Mouse (Mus musculus): Measurements from ENCODE around the gene Unk.
"Not testable (repeated sequence)": the region's sequence is repeated elsewhere in the genome, so short reads cannot be mapped to it uniquely, and the experiment has no call there.

The Unk gene

DNA sequence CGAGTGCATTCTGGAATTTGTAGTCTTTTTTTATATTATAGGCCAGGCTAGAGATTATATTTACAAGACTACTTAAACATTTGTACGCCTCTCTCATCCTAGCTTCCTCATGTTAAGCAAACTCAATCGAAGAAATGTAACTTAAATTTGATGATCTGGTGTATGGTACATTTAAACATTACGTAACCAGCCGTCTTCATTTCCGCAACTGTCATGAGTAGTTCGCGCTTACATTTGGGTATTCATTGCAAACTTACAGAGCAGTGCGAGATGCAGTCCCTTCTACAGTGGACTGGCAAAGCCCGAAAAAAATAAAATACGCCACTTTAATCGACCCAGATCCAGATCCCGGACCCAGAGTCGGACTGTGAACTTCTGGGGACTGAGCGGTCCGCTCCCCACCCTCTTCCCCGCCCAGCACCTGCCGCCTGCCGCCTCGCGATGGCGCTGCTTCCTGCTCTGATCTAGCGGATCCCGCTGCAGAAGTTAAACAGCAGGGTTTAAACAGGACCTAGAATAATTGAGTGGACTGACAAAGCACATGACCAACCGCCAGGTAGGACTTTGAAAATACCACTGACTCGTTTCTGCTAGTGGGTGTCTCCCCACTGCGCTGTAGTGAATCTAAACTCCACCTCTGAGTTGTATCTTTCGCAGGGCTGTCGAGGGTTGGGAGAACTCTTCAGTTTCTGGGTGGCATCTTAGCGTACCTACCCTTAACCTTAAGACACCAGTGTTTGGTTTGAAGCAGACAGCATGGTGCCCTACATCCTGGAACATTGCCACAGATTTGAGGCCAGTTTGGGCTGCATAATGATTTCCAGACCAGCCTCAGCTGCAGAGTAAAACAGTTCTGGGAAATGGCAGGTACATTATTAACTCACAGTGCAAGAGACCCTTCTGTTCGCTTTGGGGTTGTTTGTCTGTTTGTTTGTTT lies 57.3 kb downstream of the Unk start:
- DNase-seq (ENCODE audit: low read depth, low spot score) = peak; percentile 89

DNA sequence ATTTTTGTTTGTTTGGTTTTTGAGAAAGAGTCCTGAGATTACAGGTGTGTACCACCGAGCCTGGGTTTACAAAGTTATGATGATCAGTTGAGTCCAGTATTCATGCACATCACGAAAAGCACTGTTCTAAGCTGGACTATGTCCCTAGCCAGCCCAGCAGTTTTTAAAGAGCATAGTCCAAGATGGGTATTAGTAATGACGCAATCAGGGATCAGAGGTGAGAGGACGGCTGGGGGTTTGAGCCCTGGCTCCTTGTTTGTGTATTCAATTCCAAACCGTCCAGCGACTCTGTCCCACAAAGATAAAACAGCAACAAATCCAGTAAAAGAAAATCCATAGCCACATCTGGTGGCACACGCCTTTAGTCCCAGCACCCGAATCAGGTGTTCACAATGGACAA lies 58.1 kb downstream of the Unk start:
- no peak for DNase-seq (ENCODE audit: low read depth, low spot score)

DNA sequence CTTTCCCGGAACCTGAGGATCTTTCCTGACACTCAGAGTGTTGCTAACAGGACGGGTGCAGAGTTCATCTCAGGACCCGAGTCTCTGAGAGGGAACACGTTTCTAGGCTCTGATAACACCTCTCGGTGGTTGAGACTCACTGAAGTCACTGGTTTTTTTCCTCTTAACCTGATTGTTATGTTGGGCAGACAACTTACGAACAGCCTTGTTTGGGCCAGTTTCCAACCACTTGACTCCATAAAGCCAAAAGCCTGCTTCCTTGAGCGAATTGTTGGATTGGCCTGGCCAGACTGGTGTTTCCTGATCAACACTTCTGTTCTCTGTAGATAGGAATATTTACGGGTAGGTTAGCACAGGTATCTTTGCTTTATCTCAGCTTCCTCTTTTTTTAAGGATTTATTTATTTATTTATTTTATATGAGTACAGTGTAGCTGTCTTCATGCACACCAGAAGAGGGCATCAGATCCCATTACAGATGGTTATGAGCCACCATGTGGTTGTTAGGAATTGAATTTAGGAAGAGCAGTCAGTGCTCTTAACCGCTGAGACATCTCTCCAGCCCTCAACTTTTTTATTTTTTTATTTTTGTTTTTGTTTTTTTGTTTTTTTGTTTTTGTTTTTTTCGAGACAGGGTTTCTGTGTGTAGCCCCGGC lies 58.7 kb downstream of the Unk start:
- no peak for DNase-seq (ENCODE audit: low read depth, low spot score)

DNA sequence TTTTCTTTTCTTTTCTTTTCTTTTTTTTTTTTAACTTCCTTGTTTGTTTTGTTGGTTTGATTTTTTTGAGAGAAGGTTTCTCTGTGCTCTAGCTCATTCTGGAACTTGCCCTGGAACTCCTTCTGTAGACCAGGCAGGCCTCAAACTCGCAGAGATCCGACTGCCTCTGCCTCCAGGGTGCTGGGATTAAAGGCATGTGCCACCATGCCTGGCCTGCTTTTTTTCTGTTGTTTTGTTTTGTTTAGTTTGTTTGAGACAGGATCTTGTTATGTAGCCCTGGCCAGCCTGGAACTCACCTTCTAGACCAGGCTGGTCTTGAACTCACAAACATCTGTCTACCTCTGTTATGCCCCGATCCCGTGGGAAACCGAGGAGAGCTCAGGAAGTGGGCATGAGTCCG lies 59.4 kb downstream of the Unk start:
- no peak for DNase-seq (ENCODE audit: low read depth, low spot score)

DNA sequence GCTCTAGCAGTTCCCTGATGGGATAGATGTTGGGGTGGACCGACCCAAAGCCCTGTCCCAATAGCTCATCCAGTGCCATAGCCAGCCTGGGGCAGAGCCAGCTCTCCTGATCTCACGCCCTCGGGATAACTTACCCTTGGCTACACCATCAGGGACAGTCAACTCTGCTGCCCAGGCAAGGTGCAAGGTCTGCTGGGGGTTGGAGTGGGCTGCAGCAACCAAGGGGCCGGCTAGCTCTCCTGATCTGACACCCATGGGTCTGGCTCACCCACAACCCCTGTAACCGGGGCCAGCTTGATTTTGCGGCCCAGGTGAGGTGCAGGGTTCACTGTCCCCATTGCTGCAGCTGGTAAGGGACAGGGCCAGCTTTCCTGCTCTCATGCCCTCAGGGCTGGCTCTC lies 61.5 kb downstream of the Unk start:
- DNase-seq (ENCODE audit: low read depth, low spot score) = no peak

DNA sequence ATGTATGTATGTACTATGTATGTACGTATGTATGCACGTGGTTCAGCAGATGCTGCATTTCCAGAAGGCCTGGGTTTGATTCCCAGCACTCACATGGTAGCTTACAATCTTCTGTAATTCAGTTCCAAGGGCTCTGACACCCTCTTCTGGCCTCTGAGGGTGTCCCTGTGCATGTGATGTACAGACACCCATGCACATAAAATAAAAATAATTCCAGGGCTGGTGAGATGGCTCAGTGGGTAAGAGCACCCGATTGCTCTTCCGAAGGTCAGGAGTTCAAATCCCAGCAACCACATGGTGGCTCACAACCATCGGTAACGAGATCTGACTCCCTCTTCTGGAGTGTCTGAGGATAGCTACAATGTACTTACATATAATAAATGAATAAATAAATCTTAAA lies 62.8 kb downstream of the Unk start:
- not testable (repeated sequence) for DNase-seq (ENCODE audit: low read depth, low spot score)

DNA sequence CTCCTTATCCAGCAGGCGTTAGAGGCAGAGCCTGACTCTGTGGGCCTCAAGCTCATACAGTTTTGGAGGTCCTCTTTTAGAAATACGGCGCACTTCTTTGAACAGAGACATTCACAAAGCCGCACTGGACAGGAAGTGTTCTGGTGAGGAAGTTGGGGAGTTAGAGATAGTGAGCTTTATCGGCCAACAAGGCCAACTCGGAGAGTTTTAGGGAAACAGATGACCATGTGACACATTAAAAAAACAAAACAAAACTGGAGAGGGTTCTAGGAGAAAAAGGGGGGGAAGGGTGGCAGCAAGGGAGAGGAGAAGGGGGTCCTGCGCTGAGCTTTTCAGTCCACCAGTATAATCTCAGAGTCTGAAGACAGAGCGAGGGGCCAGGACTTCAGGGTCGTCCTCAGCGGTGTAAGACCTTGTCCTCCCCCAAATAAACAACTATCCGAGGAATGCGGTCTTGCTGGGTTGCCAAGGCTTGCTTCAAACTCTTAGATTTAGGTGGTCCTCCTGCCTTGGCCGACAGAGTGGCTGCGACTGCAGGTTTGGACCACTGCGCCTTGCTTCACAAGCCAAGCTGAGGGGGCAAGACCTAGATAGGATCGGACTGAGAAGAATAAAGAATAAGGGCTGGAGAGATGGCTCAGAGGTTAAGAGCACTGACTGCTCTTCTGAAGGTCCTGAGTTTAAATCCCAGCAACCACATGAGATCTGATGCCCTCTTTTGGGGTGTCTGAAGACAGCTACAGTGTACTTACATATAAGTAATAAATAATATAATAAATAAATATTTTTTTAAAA lies 63.8 kb downstream of the Unk start:
- DNase-seq (ENCODE audit: low read depth, low spot score) = no peak

DNA sequence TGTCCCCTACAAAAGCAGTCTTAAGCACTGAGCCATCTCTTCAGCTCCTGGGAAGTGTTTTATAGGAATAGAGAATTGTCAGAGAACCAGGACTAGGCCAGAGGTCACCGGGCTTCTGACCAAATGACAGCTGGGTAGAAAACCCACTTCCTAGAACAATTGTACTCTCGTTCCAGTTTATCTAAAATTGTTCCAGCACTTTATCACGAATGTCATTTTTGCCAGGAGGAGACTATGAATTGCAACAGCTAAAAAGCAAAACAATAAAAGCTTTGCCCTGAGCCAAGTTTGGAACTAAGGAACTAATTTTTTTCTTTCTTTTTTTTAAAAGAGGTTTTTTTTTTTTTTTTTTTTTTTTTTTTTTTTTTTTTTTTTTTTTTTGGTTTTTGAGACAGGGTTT lies 65.5 kb downstream of the Unk start:
- no peak for DNase-seq (ENCODE audit: low read depth, low spot score)

DNA sequence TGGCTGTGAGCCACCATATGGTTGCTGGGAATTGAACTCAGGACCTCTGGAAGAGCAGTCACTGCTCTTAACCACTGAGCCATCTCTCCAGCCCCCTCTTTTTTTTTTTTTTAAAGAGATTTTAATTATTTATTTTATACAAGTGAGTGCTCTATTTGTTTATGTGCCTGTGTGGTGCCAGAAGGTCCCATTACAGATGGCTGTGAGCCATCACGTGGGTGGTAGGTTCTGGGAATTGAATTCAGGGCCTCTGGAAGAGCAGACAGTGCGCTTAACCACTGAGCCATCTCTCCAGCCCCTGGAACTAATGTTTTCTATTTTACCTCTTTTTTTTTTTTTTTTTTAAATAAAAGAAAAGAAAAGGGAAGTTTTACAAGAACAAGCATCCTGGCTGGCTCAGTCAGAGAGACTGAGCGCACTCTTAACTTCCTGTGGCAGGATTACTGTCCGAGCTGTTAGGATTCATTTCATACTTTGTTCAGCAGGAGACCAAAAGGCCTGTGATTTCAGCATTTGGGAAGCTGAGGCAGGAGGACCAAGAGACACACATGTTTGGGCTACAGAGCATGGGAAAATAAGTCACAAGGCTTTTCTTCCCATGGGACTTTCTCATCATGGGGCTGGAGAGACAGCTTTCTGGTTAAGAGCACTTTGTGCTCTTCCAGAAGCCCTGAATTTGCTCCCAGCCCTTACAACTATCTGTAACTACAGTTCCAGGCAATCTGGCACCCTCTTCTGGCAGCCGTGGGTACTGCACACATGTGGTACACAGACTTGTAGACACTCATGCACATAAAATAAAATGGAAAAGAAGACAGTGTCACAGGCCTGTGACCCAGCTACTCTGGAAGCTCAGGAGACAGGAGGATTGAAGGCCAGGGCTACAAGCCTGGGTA lies 66.3 kb downstream of the Unk start:
- no peak for DNase-seq (ENCODE audit: low read depth, low spot score)

DNA sequence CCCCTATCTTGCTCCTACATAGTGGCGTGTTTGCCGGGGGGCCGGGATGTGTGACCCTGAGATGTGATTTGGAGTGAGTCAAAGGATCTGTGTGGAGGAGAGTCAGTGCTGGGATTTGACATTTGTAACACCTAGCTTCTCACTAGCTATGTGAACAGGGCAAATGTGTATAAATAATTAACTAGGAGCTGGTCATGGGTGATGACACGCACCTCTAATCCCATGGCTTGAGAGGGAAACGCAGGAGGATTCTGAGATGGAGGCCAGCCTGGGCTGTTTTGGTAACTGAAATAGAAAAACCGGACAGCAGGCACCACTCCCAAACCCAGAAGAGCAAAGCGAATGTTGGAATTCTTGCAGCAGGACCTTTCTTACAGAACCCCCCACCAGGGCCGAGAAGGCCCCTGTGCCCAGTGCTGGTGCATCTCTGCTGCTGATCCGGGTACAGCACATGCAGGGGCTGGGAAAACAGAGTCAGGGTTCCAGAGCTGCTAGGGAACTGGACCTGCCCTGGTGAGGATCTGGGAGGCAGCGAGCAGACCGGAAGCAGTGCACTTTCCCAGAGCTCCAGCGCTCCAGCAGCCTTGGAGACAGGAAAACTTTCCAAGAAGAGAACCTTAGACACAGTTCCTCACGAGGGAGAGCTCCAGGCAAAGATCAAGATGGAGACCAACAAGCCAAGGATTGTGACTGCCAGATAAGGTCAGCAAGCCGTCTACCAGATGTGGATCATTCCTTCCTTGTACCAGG lies 68.8 kb downstream of the Unk start:
- no peak for DNase-seq (ENCODE audit: low read depth, low spot score)

DNA sequence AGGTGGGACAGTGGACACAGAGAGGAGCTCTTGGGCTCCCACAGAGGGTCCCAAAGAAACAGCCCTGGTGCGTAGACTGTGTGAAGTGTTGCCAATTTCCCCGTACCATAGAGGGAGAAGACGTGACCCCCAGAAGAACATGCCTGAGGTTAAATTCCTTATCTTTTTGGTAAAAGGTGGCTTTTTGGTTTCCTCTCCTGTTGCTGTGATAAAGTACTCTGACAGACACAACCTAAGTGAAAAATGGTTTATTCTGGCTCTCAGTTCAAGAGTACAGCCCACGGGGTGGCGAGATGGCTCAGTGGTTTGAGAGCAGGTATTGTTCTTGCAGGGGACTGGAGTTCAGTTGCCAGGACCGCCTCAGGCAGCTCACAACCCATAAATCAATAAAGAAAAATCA lies 69.3 kb downstream of the Unk start:
- no peak for DNase-seq (ENCODE audit: low read depth, low spot score)

DNA sequence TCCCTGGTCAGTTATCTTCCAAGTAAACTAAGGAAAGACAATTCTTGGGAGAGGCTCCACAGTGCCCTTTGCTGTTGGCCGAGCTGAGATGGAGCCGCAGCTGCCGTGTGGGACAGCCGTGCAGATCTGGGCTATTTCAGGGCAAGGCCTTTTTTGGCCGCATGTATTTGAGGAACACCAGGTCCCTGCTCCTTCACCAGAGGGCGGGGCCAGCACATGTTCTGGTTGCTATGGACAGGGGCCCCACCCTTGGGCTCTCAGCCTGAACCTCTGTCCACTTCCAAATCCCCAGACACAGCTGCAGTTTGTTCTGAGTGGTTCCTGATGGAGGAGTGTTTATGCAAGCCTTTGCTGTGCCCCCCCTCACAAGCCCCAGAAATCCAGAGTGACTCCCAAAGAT lies 70.3 kb downstream of the Unk start:
- no peak for DNase-seq (ENCODE audit: low read depth, low spot score)

DNA sequence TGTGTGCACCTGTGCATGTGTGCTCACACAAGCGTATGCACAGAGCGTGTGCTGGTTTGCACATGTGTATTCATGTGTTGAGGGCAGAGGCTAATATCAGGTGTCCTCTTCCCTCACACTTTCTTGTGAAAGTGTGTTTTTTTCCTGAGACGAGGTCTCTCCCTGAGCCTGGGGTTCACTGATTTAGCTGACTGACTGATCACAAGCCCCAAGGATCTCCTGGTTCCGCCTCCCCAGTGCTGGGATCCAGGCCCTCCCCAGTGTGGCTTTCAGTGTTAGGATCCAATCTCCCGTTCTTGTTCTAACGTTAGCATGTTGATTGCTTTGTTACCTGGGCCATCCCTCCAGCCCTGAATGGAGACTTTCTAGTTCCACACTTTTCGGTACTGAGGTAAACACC lies 70.7 kb downstream of the Unk start:
- DNase-seq (ENCODE audit: low read depth, low spot score) = no peak

DNA sequence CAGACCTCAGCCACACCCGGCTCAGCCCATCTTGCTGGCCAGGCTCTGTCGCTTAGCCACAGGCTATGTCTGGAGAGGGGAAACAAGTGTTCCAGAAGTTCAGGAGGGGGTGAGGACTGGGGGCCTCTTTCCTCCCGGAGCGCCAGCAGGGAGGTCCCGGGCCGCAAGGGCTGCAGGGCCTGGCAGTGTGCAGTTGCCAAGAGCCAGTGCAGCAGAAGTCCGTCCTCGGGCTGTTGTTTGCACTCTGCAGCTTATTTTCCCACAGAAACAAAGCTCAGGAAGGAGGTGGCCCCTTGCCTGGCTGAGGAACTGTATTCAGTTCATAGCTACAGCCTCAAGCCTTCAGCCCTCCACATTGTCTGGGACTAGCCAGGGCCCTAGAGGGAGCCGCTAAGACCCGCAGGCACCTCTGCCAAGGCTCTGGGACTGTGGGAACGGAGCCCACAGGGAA lies 71.8 kb downstream of the Unk start:
- DNase-seq (ENCODE audit: low read depth, low spot score) = no peak

DNA sequence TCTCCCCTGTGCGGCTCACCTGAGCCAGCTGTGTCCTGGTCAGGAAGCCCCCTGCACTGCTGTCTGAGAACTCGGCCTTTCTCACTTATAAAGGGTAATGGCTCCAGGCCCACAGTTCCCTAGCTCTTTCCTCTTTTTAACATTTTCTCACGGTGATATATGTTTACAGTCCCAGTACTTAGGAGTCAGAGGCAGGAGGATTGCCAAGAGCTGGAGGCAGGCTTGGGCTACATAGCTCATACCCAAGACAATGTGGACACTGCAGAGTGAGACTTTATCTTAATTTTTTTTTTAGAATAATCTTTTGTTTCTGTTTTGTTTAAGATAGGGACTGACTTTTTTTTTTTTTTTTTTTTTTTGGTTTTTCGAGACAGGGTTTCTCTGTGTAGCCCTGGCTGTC lies 72.3 kb downstream of the Unk start:
- DNase-seq (ENCODE audit: low read depth, low spot score) = no peak

DNA sequence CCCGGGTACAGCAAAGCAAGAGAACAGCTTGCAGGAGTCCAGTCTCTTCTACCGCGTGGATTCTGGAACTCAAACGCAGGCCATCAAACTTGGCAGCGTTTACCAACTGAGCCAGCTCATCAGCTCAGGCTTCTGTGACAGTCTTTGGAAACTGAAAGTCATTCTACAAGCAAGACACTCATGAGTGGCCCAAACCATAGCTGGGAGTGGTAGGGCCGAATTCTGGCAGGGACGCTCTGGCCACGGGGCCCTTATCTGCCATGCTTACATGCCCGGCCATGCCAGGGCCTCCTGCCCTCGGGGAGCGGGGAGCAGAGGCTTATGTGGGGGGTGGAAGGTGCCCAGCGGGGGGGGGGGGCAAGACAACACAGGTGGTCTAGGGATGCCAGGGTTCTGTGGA lies 73.5 kb downstream of the Unk start:
- no peak for DNase-seq (ENCODE audit: low read depth, low spot score)

DNA sequence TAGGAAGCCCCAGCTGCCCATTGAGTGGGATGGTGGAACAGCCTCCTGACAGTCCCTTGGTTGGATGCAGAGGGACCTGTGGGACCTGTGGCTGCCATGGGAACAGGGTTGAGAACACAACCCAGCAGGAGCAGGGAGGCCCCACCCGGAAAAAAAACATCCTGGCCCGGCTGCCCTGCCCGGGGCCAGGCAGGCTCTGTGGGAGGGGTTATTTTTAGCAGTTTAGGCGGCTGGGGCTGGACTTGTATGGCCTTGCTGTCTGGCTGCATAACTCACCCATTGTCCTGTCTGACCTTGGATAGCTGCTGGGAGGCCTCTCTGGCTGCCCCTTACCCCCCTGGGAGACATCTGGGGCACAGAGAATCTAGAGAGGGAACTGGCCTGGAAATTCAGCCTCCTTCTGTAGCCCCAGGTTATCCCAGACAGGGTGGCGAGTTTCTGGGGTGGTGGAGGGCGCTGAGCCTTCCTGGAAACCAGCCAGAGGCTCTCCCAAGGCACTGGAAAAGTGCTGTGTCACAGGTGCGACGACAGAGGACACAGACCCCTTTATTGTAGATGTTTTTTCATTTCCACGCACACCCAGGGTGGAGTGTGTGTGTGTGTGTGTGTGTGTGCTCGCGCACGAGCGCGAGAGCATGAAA lies 74.0 kb downstream of the Unk start:
- peak; percentile 74 for DNase-seq (ENCODE audit: low read depth, low spot score)

DNA sequence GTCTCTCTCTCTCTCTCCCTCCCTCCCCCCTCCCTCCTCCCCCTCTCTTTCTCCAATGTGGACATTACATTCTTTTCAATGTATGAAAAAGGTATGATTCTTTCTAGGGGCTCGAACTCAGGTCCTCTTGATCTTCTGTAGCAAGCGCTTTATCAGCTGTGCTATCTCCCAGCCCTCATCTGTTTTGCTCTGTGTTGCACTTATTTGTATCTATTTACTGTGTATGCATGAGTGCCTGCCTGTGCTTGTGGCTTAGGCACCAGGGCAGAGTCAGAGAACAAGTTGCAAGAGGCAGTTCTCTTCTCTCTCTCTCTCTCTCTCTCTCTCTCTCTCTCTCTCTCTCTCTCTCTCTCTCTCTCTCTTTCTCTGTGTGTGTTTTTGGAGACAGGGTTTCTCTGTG lies 74.9 kb downstream of the Unk start:
- DNase-seq (ENCODE audit: low read depth, low spot score) = no peak

DNA sequence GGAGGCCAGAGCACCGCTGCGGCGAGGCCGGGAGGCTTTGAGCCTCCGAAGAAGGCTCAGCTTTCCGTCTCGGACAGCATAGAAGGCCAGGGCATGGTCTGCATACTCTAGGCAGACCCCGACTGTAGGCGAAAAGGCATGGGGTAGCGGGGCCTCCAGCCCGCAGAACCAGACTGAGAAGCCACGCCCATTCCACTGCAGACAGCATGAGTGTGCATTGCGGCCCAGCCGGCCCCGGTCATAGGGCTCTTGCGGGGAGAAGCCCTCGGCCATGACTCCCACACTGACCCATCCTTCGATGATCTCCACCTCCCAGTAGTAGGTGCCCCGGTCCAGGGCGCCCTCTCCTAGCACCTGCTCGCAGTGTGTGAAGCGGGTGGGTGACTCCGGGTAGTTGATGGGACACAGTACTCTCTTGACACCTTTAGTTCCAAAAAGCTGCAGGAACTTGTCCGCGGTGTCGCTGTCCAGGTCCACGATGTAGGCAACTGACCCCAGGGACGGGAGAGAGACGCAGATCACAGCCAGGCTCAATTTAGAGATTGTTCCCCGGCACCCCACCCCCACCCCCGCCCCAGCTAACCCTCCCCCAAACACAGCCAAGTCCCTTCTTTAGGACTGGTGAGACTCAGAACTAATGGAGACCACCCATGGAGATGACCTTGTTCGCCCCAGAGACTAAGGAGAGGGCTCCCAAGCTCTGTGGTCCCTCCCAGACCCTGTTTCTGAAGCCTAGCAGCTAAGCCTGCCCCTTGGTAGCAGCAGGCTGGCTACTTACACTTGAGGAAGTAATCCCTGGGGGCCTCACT lies 76.2 kb downstream of the Unk start:
- DNase-seq (ENCODE audit: low read depth, low spot score) = no peak

Data from mesoderm, embryonic 11.5 days (tissue).